Mouse (Mus musculus) brain, embryonic 14.5 days (tissue): Measurements from ENCODE around the gene Tfap2a. TPM values are rescaled to one million over a fixed set of nuclear protein-coding genes. Genes with fewer than 3 reads are reported as not detected.
A peak's percentile ranks its signal among the peaks of the same experiment; 100 is the strongest.

Source experiments
- DNase-seq: peaks from one replicate; pipeline ENCODE4 v3.0.0-alpha.2; 2011; ENCODE audit warnings: low read depth
- CTCF ChIP-seq: fragments of 200-500 bp; IDR thresholded peaks from 2 replicates; pipeline ENCODE4 v1.5.1; 2012; ENCODE audit warnings: inconsistent platforms, mild to moderate bottlenecking, moderate library complexity, borderline replicate concordance; ENCODE audit not compliant: insufficient read depth, insufficient read length; ENCODE audit errors: extremely low read depth
- POLR2A ChIP-seq: fragments of 200-500 bp; IDR thresholded peaks from 2 replicates; pipeline ENCODE4 v1.6.1; 2012; ENCODE audit warnings: mild to moderate bottlenecking, inconsistent platforms, borderline replicate concordance; ENCODE audit not compliant: poor library complexity, insufficient read depth, insufficient read length, severe bottlenecking; ENCODE audit errors: extremely low read depth
- polyA plus RNA-seq: library from polyadenylated mRNA; depleted of rRNA; stranded (reverse); fragments of >200 nt; gene quantifications from 2 replicates; pipeline ENCODE4 v1.2.3, GENCODE M21; 2012

Tfap2a gene
- polyA plus RNA-seq, 1 experiment: 19.9 TPM

DNA sequence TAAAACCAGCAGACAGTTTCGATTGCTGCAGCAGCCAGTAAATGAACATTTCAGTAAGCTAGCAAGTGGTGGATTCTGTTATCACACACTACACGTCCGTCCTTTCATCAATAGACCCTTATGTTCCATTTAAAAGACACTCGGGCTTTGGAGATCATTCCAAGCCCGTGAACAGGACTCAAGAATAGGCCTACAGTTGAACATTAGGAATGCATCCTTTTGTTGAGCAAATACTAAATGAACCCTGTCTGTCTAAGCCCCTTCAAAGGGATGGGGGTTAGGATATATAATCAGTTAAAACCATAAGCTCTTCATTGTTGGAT, 14.6 kb downstream of the Tfap2a start:
- TF ChIP-seq POLR2A: no peak
- no peak for TF ChIP-seq CTCF
- DNase-seq: no peak

DNA sequence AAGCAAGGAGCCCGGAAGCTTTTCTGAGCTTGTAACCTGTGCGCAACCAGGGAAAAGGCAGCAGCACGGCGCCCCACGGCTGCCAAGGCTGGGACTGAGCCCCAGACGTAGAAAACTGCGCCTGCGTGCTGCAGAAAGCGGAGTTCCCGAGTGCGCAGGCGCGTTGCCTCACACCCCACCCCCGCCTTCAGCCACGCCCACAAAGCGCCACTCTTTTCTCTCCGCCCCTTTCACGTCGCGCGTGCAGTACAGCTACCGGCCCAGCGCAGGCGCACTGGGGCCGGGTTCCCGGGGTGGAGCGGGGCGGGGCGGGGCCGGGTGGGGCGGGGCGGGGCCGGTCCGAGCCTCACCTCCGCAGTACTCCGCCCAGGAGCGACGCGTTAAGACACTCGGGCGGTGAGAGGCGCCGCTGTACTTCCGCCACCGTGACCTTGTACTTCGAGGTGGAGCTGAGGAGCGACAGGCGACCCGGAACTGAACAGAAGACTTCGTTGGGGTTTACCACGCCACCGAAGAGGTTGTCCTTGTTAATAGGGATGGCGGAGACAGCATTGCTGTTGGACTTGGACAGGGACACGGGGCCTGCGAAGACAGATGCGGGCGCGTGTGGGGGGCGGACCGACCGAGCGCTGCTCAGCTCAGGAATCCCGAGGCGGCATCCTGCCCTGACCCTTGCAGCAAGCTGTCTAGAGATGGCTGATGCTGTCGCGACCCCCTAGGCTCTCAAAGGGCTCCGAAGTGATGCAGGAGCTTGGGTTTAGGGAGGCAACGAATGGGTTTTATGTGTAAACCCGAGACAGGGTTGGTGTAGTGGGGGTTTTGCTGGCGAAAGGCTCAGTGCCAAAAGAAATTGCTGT, 15.2 kb downstream of the Tfap2a start:
- TF ChIP-seq CTCF (peak; percentile 46; the same call in 1 of the 2 replicates), POLR2A (no peak; the same call in 1 of the 2 replicates)
- DNase-seq: peak; percentile 98

DNA sequence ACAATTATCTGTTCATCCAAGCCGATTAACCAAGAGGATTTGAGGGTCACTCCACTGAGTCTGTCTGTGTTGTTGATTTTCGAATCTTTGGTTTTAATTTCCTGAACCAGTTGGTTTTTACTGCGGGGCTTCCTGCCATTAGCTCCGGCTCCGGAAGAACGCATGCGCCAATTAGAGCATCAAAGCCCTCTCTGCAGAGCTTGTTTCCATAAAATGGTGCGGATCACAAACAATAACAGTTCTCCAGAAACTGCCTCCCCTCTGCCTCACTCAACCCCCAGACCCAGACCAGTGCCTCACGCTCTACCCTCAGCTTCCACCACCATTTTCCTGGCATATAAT, 18.5 kb downstream of the Tfap2a start:
- DNase-seq: peak; percentile 40
- no peak for TF ChIP-seq POLR2A
- no peak for TF ChIP-seq CTCF

DNA sequence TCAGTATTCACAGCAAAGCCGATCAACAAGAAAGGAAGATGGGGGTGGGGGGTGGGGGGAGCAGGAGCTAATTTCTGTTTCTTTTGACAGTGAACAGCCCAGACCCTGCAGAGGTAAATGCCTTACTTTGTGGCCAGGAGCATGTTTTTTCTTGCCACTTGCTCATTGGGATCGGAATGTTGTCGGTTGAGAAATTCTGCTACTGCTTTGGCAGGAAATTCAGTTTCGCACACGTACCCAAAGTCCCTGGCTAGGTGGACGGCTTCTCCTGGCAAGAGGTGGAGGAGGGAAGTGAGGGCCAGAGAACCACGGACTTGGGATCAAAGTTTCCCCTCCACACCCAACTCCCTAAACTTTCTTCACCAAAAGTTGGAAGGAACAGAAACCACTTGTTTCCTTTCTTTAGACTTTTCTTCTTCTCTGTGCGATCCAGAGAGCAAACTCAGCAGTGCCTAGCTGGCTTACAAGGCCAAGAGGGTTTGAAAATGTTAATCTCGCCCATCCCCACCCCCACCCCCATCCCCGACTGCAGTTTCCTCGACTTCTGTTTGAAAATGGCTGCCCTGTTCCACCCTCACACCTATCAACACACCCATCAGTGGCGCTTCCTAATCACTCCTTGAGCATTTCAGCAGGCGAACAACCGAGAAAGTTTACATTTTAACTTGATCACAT, 19.0 kb downstream of the Tfap2a start:
- no peak for DNase-seq
- TF ChIP-seq CTCF: no peak
- TF ChIP-seq POLR2A: no peak

DNA sequence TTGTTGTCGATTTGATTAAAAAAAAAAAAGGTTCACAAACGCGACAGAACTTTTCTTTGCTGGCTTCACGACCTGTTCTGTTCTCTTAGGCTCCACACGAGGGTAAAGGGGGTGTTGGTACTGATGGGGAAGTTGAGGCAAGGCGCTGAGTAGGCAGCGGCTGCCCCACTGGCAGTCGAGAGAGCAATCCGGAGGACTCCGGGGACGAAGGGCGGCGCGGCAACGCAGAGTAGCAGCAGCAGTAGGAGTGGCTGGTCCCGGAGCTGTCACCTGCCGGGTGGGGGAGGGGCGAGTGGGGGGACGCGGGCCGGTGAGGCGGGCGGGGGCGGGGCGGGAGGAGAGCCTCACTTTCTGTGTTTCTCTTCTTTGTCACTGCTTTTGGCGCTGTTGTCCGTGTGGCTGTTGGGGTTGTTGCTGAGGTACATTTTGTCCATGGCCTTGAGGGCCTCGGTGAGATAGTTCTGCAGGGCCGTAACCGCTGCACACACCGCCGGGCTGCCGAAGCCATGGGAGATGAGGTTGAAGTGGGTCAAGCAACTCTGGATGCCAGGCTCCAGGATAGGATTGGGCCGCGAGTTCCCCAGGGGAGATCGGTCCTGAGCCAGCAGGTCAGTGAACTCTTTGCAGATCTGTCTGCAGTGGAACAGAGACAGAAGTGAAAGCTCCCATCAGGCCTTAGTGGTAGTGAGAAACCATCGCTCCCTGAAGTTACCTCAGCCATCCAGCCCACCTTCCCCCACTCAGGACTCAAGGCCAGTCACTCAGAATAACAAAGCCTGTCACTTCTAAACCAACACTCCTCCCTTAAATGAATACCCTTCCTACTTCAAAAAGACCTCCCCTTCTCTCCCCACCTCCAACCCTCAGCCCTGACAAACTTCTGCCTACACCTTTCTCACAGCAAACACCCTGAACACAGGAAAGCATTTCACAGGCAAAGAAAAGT, 21.1 kb downstream of the Tfap2a start:
- TF ChIP-seq POLR2A: no peak
- no peak for TF ChIP-seq CTCF
- no peak for DNase-seq

DNA sequence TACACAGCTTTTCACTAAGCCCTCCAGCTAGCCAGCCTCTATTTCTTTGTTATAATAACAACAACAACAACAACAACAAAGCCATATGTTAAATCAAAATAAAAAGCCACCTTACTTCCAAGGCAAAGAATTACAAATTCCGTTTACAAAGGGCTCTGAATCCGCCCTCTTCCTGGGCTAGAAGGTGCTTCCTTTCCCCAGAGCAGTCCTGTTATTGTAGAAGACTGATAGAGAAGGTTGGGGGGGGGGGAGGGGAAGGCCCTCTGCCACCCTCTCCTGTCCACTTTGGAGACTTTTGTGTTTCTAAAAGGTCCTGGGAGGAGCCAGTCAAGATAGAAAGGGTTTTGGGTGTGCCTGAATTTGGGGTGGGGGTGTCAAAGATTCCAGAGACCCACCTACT, 23.6 kb downstream of the Tfap2a start:
- DNase-seq: no peak
- TF ChIP-seq CTCF (no peak), POLR2A (no peak)

DNA sequence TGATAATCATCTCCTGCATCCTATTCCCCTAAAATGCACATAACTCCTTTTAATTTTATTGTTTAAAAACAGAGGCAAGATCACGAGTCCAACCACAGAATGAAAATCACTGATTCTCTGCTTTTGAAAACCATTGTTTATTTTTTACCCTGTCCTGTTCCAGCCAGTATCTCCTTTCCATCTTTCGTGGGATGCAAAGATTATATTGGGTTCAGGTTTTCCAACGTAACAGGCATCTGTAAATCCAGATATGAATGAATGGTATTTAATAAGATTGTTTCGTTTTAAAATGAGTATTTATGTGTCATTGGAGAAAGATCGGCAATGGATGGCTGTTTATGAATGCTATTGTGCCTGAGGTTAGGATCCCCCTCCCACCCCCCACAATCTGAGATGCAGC, 24.5 kb downstream of the Tfap2a start:
- TF ChIP-seq CTCF (no peak), POLR2A (no peak)
- DNase-seq: peak; percentile 37

DNA sequence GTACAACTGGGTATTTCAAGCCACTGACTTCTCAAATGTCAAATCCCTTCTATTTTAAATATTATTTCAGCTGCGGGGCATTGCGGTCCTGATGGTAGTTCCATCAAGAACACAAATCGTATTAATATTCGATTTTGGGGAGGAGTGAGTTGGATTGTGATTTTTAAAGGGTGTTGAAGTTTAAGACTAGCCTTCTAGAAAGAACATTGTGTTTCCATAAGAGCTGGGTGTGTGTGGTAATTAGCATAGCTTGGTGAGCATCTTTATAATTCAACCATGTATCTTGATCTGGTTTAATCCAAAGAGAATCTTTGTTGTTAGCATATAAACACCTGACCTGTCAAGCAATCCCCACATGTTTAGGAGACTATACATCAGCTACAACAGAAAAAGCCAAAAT, 24.9 kb downstream of the Tfap2a start:
- DNase-seq: peak; percentile 46
- TF ChIP-seq CTCF: no peak

DNA sequence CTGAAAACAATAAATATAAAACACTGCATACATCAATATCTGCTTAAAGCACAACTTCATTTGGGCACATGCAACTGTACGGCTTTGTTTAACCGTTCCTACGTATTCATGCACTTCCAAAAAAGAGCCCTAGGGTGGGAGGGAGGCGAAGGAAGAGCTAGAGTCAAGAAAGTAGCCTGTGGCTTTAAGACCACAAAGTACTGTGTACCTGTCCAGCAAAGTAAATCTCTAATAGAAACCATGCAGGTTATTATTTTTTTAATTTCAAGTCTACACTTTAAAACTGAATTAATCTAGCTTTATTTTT, 25.7 kb downstream of the Tfap2a start:
- no peak for DNase-seq
- TF ChIP-seq CTCF: no peak
- TF ChIP-seq POLR2A: no peak

DNA sequence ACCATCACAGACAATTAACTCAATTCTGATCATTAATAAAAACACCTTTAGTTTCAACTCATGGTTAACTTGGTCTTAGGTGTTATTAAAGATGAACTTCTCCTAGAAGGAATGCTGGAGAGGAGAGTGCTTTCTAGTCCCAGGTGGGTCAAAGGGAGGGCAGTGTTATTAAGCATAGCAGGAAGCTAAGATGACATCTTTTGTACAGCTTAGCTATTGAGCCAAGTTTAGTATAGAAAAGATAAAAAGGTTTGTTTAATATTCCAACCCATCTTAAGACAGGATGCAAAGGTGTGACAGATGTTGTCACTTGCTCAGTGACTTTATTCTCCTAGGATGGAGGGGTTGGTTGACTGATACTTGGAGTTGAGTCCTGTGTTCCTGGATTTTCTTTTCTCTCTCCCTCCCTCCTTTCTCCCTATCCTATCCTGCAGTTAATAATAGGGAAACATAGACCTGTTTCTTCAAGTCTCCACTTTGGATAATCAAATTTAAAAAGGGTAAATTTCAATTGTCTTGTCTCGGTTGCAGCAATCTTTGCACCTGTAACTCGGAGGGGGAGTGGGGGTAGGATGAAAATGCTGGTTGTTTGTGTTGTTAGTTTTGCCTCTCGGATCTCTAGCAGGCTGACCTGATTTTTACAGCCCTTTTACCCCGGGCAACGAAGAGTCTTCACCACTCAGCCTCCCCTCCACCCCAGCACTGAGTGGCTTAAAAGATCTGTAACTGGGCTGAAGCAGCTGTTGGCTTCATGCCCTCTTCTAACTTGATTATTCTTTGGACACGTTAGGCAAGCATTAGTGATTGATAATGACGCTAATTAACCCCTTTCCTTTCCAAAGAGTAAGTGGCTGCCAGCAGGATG, 26.3 kb downstream of the Tfap2a start:
- peak; percentile 82 for DNase-seq
- TF ChIP-seq CTCF: no peak
- no peak for TF ChIP-seq POLR2A

DNA sequence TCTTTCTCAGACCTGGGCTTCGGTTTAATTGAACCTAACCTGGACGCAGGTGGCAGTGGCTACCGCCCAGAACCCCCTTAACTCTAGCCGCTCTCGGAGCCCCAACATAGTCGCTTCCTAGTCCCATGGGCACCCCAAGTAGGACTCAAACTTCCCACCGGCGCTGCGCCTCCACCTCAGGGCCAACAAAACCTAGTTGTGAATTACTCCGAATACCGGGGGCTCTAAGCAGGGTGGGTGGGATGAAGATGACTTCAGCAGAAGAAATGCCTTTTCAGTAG, 28.2 kb downstream of the Tfap2a start:
- no peak for TF ChIP-seq CTCF
- no peak for TF ChIP-seq POLR2A
- no peak for DNase-seq

DNA sequence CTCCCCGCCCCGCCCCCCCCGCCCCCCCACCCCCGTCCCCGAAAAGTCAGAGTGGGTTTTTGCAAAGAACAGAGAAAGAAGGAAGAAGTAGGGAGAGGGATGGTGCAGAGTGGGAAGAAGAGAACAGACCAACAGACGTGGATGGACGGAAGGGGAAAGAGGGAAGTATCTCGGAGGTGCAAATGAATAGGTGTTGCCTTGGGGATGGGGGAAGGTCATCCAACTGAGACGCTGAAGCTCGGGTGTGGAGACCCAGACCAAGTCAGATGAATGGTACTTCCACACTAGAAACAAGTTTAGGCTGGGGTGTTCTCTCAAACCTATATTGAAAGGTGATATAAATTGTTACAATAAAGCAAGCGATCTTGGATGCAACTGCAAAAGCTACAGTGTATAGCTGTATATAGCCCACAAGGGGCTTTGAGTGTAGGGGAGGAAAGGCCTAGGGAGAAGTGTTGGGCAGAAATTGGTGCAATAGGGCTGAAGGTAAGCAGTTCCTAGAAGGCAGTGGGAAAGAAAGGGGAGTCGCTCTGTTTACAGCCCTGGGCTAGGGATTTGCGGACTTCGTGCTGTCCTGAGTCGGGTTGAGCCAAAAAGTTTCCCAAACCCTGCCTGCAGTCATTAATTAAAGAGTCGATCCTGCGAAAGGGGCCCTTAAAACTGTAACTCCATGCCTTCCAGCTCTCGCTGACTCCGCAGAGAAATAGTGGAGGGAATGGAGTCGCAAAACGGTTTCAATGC, 28.7 kb downstream of the Tfap2a start:
- DNase-seq: no peak
- TF ChIP-seq CTCF (no peak), POLR2A (no peak)

DNA sequence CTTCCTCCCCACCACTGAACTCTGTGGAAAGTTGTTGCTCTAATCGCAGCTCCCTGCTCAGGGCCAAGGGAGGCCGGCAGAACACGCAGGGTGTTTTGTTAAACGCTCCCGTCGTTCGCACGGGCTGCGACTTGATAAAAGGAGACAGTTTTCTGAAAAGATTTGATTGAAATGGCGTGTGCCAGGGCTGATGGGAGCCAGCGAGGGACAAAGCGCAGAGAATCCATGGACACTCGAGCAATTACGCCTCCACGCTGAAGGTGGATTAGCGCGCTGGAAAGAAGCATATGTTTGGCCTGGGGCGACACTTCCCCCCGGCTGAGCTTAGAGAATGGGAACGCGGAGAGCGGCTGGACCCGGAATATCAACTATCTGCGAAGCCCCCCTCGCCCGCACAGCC, 29.3 kb downstream of the Tfap2a start:
- TF ChIP-seq POLR2A (no peak), CTCF (no peak)
- DNase-seq: peak; percentile 88

DNA sequence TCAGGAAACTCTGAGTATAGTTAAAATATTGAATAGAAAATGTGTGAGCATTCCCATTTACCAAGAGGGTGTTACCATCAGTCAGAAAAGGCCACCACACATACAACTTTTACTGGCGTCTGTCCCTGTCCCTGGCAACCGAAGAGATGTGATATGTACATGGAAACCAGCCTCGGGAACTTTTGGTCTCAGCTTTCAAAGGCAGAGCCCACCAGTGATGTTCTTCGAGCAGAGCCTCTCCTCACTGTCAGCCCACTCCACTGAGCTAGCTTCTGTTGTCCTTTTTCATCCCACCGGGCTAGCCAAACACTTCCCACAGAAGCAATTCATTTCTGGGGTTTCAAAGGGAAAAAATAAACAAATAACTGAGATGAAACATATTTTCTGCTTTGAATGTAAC, 29.9 kb downstream of the Tfap2a start:
- no peak for TF ChIP-seq CTCF
- no peak for TF ChIP-seq POLR2A

More for the DNA sequence above, 29.9 kb downstream of the Tfap2a start:
- DNase-seq: no peak
